Mouse (Mus musculus): ENCODE data around the gene Efna5.

Efna5 gene

GRCm38 (mm10) chr17:62691201-62691715 is 189.9 kb downstream of the Efna5 start:
- no peak for DNase-seq

GRCm38 (mm10) chr17:62690256-62690655 is 190.9 kb downstream of the Efna5 start:
- DNase-seq = peak in 1 of 2 experiments; percentile 35

GRCm38 (mm10) chr17:62689646-62690045 is 191.5 kb downstream of the Efna5 start:
- no peak for DNase-seq

GRCm38 (mm10) chr17:62687369-62687768 is 193.7 kb downstream of the Efna5 start:
- no peak for DNase-seq

GRCm38 (mm10) chr17:62685181-62685580 is 195.9 kb downstream of the Efna5 start:
- no peak for DNase-seq

- DNase-seq = no peak
These were observed 198.0 kb downstream of the Efna5 start for GRCm38 (mm10) chr17:62683142-62683541.

- DNase-seq = peak in 1 of 2 experiments; percentile 54
These were observed 199.4 kb downstream of the Efna5 start for GRCm38 (mm10) chr17:62681726-62682125.

- no peak for DNase-seq
These were observed 200.4 kb downstream of the Efna5 start for GRCm38 (mm10) chr17:62680737-62681136.

- DNase-seq = no peak
These were observed 204.3 kb downstream of the Efna5 start for GRCm38 (mm10) chr17:62676832-62677231.

- DNase-seq = no peak
These were observed 204.7 kb downstream of the Efna5 start for GRCm38 (mm10) chr17:62676409-62676808.

GRCm38 (mm10) chr17:62675811-62676255 is 205.3 kb downstream of the Efna5 start:
- DNase-seq = no peak

- no peak for DNase-seq
These were observed 209.0 kb downstream of the Efna5 start for GRCm38 (mm10) chr17:62672068-62672467.

- DNase-seq = no peak
These were observed 214.4 kb downstream of the Efna5 start for GRCm38 (mm10) chr17:62666761-62667160.

- DNase-seq = no peak
These were observed 215.3 kb downstream of the Efna5 start for GRCm38 (mm10) chr17:62665823-62666222.

GRCm38 (mm10) chr17:62664709-62665108 is 216.4 kb downstream of the Efna5 start:
- no peak for DNase-seq

GRCm38 (mm10) chr17:62661801-62662200 is 219.3 kb downstream of the Efna5 start:
- no peak for DNase-seq

- DNase-seq = peak; percentile 10 to 18
These were observed 221.5 kb downstream of the Efna5 start for GRCm38 (mm10) chr17:62659501-62660175.

- DNase-seq = no peak
These were observed 223.1 kb downstream of the Efna5 start for GRCm38 (mm10) chr17:62657832-62658630.

GRCm38 (mm10) chr17:62657051-62657450 is 224.1 kb downstream of the Efna5 start:
- DNase-seq = no peak

GRCm38 (mm10) chr17:62656591-62656990 is 224.5 kb downstream of the Efna5 start:
- no peak for DNase-seq

GRCm38 (mm10) chr17:62655819-62656355 is 225.2 kb downstream of the Efna5 start:
- DNase-seq = no peak

- no peak for DNase-seq
These were observed 228.7 kb downstream of the Efna5 start for GRCm38 (mm10) chr17:62652451-62652850.

- no peak for DNase-seq
These were observed 229.4 kb downstream of the Efna5 start for GRCm38 (mm10) chr17:62651696-62652095.
